Mouse (Mus musculus) urinary bladder, postnatal 14 days (tissue): ENCODE measurements around the gene Gm13040.
"Not testable (repeated sequence)": the region's sequence is repeated elsewhere in the genome, so short reads cannot be mapped to it uniquely, and the experiment has no call there.

ENCODE experiments used
- DNase-seq: peaks from one replicate; pipeline ENCODE4 v3.0.0; 2021; ENCODE audit warnings: low spot score

Gene Gm13040

DNA sequence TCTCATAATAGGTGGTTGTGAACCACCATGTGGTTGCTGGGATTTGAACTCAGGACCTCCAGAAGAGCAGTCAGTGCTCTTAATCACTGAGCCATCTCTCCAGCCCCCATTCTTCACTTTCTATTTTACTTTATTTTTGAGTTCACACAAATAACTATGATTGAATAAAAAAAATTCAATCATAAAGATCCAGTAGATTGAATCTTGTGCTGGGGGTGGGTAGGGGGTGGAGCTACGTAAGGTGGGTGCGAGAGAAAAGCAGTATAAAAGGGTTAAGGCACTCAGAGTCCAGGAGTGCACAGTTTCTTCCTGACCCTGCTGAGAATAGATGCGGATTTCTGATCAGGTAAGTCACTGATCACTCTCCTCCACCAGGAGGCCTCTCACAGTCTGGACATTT, at the start of gene Gm13040:
Gm13040 (plus strand) TSS at position 301 of the 400 bp plus-strand sequence.
- not testable (repeated sequence) for DNase-seq

DNA sequence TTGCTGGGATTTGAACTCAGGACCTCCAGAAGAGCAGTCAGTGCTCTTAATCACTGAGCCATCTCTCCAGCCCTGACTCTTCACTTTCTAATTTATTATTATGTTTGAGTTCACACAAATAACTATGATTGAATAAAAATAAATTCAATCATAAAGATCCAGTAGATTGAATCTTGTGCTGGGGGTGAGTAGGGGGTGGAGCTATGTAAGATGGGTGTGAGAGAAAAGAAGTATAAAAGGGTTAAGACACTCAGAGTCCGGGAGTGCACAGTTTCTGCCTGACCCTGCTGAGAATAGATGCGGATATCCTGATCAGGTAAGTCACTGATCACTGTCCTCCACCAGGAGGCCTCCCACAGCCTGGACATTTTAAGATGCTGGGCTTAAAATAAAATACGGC, 24.7 kb upstream of the Gm13040 start, which contains the start of gene Gm13043:
Gm13043 (plus strand) TSS at position 301 of the 400 bp plus-strand sequence.
- DNase-seq = no peak

DNA sequence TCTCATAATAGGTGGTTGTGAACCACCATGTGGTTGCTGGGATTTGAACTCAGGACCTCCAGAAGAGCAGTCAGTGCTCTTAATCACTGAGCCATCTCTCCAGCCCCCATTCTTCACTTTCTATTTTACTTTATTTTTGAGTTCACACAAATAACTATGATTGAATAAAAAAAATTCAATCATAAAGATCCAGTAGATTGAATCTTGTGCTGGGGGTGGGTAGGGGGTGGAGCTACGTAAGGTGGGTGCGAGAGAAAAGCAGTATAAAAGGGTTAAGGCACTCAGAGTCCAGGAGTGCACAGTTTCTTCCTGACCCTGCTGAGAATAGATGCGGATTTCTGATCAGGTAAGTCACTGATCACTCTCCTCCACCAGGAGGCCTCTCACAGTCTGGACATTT, 15.6 kb downstream of the Gm13040 start, which contains the start of the genes BC080695 and Gm13057:
BC080695 (plus strand) TSS at position 301 of the 400 bp plus-strand sequence.
Gm13057 (plus strand) TSS at position 310 of the 400 bp plus-strand sequence.
- DNase-seq = not testable (repeated sequence)
